Mouse (Mus musculus) cerebellum, adult 2 months (tissue): Measurements from ENCODE around the gene Kif26a.

ENCODE experiments used
- CTCF ChIP-seq: fragments of 200-500 bp; IDR thresholded peaks from 2 replicates; pipeline ENCODE4 v1.5.1; 2011; ENCODE audit warnings: low read depth, mild to moderate bottlenecking, control low read depth, low read length, moderate library complexity, borderline replicate concordance; ENCODE audit not compliant: insufficient read depth
- POLR2A ChIP-seq: fragments of 200-500 bp; IDR thresholded peaks from 2 replicates; pipeline ENCODE4 v1.6.1; 2011; ENCODE audit warnings: low read length, control low read depth, borderline replicate concordance; ENCODE audit not compliant: insufficient read depth

DNA sequence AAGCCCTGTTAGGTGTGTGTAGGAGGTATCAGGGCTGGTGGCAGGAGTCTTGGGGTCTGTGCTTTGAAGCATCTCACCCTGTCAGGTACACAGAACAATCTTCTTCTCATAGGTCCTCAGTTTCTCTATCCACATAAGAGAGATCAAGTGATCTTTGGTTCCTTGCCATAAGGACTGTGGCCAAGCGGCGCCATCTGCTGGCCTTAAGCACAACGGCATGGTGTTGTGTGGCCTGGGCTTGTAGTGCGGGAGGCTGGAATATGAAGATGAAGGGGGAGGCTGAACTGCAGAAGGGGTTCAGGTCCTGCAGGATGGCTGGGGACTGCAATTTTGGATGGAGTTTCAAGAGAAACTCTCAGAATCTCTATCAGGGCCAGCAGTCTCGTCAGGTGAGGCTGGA lies 5.8 kb upstream of the Kif26a start:
- peak; percentile 75 for TF ChIP-seq CTCF
- TF ChIP-seq POLR2A, result no peak
